Mouse (Mus musculus) embryonic facial prominence, embryonic 15.5 days (tissue): ENCODE measurements at regions not wholly inside any gene's neighbourhood (a gene's known extent, or its start where the extent isn't known, plus 50 kb on each side); places are given as distances from the start of the nearest gene placed in this dataset.
"Not testable (repeated sequence)": the region's sequence is repeated elsewhere in the genome, so short reads cannot be mapped to it uniquely, and the experiment has no call there.

ENCODE experiments used
- ATAC-seq: fragments of 200-750 bp; cut with Nextera tagmentation; 2 replicates; pipeline ENCODE4 v1.8.0; 2017; ENCODE audit warnings: low read depth, moderate TSS enrichment; ENCODE audit not compliant: insufficient number of reproducible peaks, low FRiP score, low TSS enrichment
- H3K27ac ChIP-seq: fragments of 300-500 bp; sonication (generic); replicated peaks from 2 replicates; pipeline ENCODE4 v1.5.1; 2015; ENCODE audit warnings: mild to moderate bottlenecking, inconsistent platforms
- H3K27me3 ChIP-seq: fragments of 300-500 bp; sonication (generic); 2 replicates; pipeline ENCODE4 v1.6.1; 2015; ENCODE audit warnings: inconsistent platforms
- H3K36me3 ChIP-seq: fragments of 300-500 bp; sonication (generic); 2 replicates; pipeline ENCODE4 v1.6.1; 2015; ENCODE audit warnings: mild to moderate bottlenecking, inconsistent platforms
- H3K4me1 ChIP-seq: fragments of 300-500 bp; sonication (generic); 2 replicates; pipeline ENCODE4 v1.6.1; 2015; ENCODE audit warnings: inconsistent platforms
- H3K4me2 ChIP-seq: fragments of 300-500 bp; sonication (generic); replicated peaks from 2 replicates; pipeline ENCODE4 v1.6.1; 2015; ENCODE audit warnings: mild to moderate bottlenecking, inconsistent platforms
- H3K4me3 ChIP-seq: fragments of 300-500 bp; sonication (generic); replicated peaks from 2 replicates; pipeline ENCODE4 v1.5.1; 2015; ENCODE audit warnings: mild to moderate bottlenecking, inconsistent platforms
- H3K9ac ChIP-seq: fragments of 300-500 bp; sonication (generic); 2 replicates; pipeline ENCODE4 v1.6.1; 2015; ENCODE audit warnings: inconsistent platforms
- H3K9me3 ChIP-seq: fragments of 300-500 bp; sonication (generic); replicated peaks from 2 replicates; pipeline ENCODE4 v1.6.1; 2016; ENCODE audit warnings: inconsistent platforms
- WGBS: fragments of 180-500 bp; shearing (Covaris S2); methylation state at CpG from one replicate; pipeline ENCODE4 v1.1.7; 2015; 5-methylcytosine and 5-hydroxymethylcytosine counted together

DNA sequence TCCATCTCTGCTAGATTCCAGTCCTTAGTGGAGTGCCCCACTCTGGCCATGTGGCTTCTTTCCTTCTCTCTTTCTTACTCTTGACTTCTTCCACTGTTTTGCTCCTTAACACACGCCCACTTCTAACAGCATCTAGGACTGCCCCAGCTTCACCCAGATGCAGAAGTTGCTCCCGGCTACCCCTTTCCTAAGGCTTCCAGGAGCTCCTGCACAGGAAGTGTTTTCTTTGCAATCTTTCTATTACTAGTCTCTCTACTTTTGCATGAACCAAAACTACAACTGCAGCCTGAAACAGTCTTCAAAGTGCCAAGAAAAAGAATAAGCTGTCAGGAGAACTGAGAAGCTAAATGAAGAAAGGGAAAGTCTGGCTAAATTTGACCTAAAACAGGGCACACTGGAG, 236.6 kb upstream of the Pex5l start:
- no peak overlapping the region for H3K9ac ChIP-seq
- WGBS: 65% methylated on average over 2 of the region's 2 CpGs
- no peak overlapping the region for H3K27ac ChIP-seq
- no peaks in the 10 kb centered on the region for H3K4me1 ChIP-seq
- no peak overlapping the region for H3K4me2 ChIP-seq
- H3K9me3 ChIP-seq: no peaks in the 10 kb centered on the region
- no peak for ATAC-seq
- H3K4me3 ChIP-seq: no peak overlapping the region
- H3K27me3 ChIP-seq: no peaks in the 10 kb centered on the region
- H3K36me3 ChIP-seq: no peaks in the 10 kb centered on the region

GRCm38 (mm10) chr3:33375161-33375560, 232.1 kb upstream of the Pex5l start:
- H3K27me3 ChIP-seq: no peaks in the 10 kb centered on the region
- H3K27ac ChIP-seq: no peak overlapping the region
- no peaks in the 10 kb centered on the region for H3K4me1 ChIP-seq
- no peak overlapping the region for H3K9ac ChIP-seq
- 82% methylated on average over 3 of the region's 3 CpGs for WGBS
- no peak overlapping the region for H3K4me3 ChIP-seq
- no peak for ATAC-seq
- no peaks in the 10 kb centered on the region for H3K9me3 ChIP-seq
- H3K36me3 ChIP-seq: no peaks in the 10 kb centered on the region
- H3K4me2 ChIP-seq: no peak overlapping the region

- ATAC-seq: no peak
- no peak overlapping the region for H3K27ac ChIP-seq
- H3K4me3 ChIP-seq: no peak overlapping the region
- H3K9ac ChIP-seq: no peak overlapping the region
- no peaks in the 10 kb centered on the region for H3K36me3 ChIP-seq
- no peak overlapping the region for H3K4me2 ChIP-seq
- H3K9me3 ChIP-seq: no peaks in the 10 kb centered on the region
- H3K4me1 ChIP-seq: no peaks in the 10 kb centered on the region
- H3K27me3 ChIP-seq: no peaks in the 10 kb centered on the region
- 37% methylated on average over 1 of the region's 1 CpGs for WGBS
Observed at GRCm38 (mm10) chr3:33372806-33373205, 229.8 kb upstream of the Pex5l start.

GRCm38 (mm10) chr3:33363521-33363920, 220.5 kb upstream of the Pex5l start:
- no peaks in the 10 kb centered on the region for H3K4me1 ChIP-seq
- no peak overlapping the region for H3K27ac ChIP-seq
- no peaks in the 10 kb centered on the region for H3K36me3 ChIP-seq
- H3K27me3 ChIP-seq: no peaks in the 10 kb centered on the region
- no peaks in the 10 kb centered on the region for H3K9me3 ChIP-seq
- ATAC-seq: no peak
- no peak overlapping the region for H3K4me2 ChIP-seq
- no peak overlapping the region for H3K4me3 ChIP-seq
- H3K9ac ChIP-seq: no peak overlapping the region
- WGBS: 86% methylated on average over 1 of the region's 1 CpGs

DNA sequence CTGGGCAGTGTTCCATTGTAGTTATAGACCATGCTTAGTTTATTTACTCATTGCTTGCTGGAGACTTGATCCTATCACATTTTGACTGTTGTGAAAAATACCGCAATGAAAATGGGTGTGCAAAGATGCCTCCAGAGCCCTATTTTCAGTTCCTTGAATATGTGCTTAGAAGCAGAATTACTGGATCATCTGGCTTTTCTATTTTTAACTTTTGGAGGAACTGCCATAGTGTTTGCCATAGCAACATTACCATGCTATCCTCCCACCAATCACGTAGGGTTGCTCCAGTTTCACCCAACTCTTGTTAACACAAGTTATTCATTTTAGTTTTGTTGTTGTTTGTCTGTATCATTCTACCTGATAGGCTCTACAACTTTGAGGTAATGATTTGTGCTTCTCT, 217.0 kb upstream of the Pex5l start:
- H3K27ac ChIP-seq: no peak overlapping the region
- H3K9me3 ChIP-seq: no peaks in the 10 kb centered on the region
- no peaks in the 10 kb centered on the region for H3K27me3 ChIP-seq
- no peaks in the 10 kb centered on the region for H3K36me3 ChIP-seq
- H3K4me2 ChIP-seq: no peak overlapping the region
- H3K9ac ChIP-seq: no peak overlapping the region
- WGBS: 77% methylated on average over 2 of the region's 2 CpGs
- no peak overlapping the region for H3K4me3 ChIP-seq
- H3K4me1 ChIP-seq: no peaks in the 10 kb centered on the region
- ATAC-seq: no peak

- H3K4me3 ChIP-seq: no peak overlapping the region
- no peaks in the 10 kb centered on the region for H3K27me3 ChIP-seq
- H3K4me2 ChIP-seq: no peak overlapping the region
- no peaks in the 10 kb centered on the region for H3K4me1 ChIP-seq
- H3K27ac ChIP-seq: no peak overlapping the region
- H3K36me3 ChIP-seq: no peaks in the 10 kb centered on the region
- WGBS: 84% methylated on average over 2 of the region's 2 CpGs
- ATAC-seq: no peak
- no peak overlapping the region for H3K9ac ChIP-seq
- H3K9me3 ChIP-seq: no peaks in the 10 kb centered on the region
Observed at GRCm38 (mm10) chr3:33353860-33354259, 210.8 kb upstream of the Pex5l start.

- Histone ChIP-seq H3K27ac (no peak overlapping the region), H3K4me3 (no peak overlapping the region), H3K4me2 (no peak overlapping the region), H3K9ac (no peak overlapping the region), H3K36me3 (no peaks in the 10 kb centered on the region), H3K9me3 (no peaks in the 10 kb centered on the region), H3K27me3 (no peaks in the 10 kb centered on the region), H3K4me1 (no peaks in the 10 kb centered on the region)
- no peak for ATAC-seq
- 48% methylated on average over 6 of the region's 6 CpGs for WGBS
Observed at GRCm38 (mm10) chr3:33350986-33351385, 207.9 kb upstream of the Pex5l start.

DNA sequence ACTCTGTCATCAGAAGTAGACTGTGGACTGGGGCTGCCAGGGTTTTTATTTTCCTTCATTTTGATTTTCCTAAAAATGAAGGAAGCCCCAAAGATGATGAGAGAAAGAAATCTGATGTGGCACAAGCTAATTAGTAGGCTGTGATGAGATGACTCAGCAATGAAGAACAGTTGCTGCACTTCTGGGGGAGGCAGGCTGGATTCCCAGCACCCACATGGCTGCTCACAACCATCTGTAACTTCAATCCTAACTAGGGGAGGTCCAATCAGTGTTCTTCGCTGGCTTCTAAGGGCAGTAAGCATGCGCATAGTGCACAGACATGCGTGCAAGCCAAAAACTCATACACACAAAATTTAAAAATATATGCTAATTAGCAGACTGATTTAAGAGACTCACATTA, 191.0 kb upstream of the Pex5l start:
- no peaks in the 10 kb centered on the region for H3K4me1 ChIP-seq
- no peak overlapping the region for H3K9ac ChIP-seq
- no peaks in the 10 kb centered on the region for H3K9me3 ChIP-seq
- no peak overlapping the region for H3K27ac ChIP-seq
- H3K4me3 ChIP-seq: no peak overlapping the region
- no peak for ATAC-seq
- H3K27me3 ChIP-seq: no peaks in the 10 kb centered on the region
- WGBS: 90% methylated on average over 3 of the region's 3 CpGs
- H3K36me3 ChIP-seq: no peaks in the 10 kb centered on the region
- H3K4me2 ChIP-seq: no peak overlapping the region

DNA sequence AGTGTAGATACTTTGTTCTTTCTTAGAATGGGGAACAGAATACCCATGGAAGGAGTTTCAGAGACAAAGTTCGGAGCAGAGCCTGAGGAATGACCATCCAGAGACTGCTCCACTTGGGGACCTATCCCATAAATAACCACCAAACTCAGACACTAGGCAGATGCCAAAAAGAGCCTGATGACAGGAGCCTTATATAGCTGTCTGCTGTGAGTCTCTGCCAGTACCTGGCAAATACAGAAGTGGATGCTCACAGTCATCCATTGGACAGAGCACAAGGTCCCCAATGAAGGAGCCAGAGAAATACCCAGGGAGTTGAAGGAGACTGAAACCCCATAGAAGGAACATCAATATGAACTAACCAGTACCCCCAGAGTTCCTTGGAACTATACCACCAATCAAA, 174.6 kb upstream of the Pex5l start:
- not testable (repeated sequence) for H3K27ac ChIP-seq, H3K27me3 ChIP-seq, H3K4me2 ChIP-seq, H3K4me3 ChIP-seq, H3K36me3 ChIP-seq, H3K9ac ChIP-seq, H3K4me1 ChIP-seq, ATAC-seq, H3K9me3 ChIP-seq
- 91% methylated on average over 1 of the region's 1 CpGs for WGBS

- WGBS: 45% methylated on average over 3 of the region's 3 CpGs
- Histone ChIP-seq H3K9ac (no peak overlapping the region), H3K27ac (no peak overlapping the region), H3K4me1 (no peaks in the 10 kb centered on the region), H3K36me3 (no peaks in the 10 kb centered on the region), H3K9me3 (no peaks in the 10 kb centered on the region), H3K4me3 (no peak overlapping the region), H3K4me2 (no peak overlapping the region), H3K27me3 (no peaks in the 10 kb centered on the region)
- ATAC-seq: no peak
Observed at GRCm38 (mm10) chr3:33312230-33312825, 169.3 kb upstream of the Pex5l start.

DNA sequence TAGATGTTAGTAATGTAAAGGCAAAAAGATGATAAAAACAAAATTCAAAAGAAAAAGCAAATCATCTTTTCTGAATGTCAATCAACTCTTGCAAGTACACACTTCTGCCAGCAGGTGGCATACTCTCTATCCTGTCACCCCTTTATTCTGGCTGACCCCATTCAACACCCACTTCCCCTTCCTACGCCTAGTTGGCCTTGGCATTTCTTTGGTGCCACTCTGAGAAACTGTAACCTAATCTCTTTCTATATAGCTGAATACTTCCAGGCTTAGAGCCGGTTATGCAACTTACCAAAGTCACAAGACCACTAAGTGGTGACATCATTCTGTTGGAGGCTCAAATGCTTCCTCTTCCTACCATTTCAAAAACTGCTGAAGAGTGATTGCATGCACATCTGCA, 165.2 kb upstream of the Pex5l start:
- Histone ChIP-seq H3K9me3 (no peaks in the 10 kb centered on the region), H3K4me2 (no peak overlapping the region), H3K27ac (no peak overlapping the region), H3K4me3 (no peak overlapping the region), H3K9ac (no peak overlapping the region), H3K4me1 (no peaks in the 10 kb centered on the region), H3K36me3 (no peaks in the 10 kb centered on the region), H3K27me3 (no peaks in the 10 kb centered on the region)
- ATAC-seq: no peak
- 29% methylated on average over 2 of the region's 2 CpGs for WGBS

DNA sequence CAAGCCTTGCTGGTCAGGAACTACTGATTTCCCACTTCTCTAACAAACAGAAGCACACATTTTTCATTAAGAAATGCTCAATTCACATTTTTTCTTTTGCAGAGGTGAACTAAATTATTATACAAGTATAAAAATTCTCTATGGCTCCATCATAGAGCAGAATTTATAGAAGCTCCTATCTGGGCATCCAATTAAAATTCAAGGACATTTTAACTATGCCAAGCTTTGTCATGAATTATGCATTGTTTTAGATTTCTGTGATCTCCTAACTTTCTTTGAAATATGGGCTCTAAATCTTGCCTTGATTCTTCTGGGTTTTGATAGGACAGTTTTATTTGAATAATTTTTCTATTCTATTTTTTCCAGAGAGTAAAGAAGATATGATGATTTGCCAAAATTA, 163.1 kb upstream of the Pex5l start:
- Histone ChIP-seq H3K4me1 (no peaks in the 10 kb centered on the region), H3K4me2 (no peak overlapping the region), H3K27ac (no peak overlapping the region), H3K36me3 (no peaks in the 10 kb centered on the region), H3K27me3 (no peaks in the 10 kb centered on the region), H3K4me3 (no peak overlapping the region), H3K9me3 (no peaks in the 10 kb centered on the region), H3K9ac (no peak overlapping the region)
- ATAC-seq: no peak
